Mouse (Mus musculus): Measurements from ENCODE around the gene Tspan11. TPM values are rescaled to one million over a fixed set of nuclear protein-coding genes. Genes with fewer than 3 reads are reported as not detected.

Gene Tspan11
- polyA plus RNA-seq (2017; shearing (Covaris generic)): not detected

DNA sequence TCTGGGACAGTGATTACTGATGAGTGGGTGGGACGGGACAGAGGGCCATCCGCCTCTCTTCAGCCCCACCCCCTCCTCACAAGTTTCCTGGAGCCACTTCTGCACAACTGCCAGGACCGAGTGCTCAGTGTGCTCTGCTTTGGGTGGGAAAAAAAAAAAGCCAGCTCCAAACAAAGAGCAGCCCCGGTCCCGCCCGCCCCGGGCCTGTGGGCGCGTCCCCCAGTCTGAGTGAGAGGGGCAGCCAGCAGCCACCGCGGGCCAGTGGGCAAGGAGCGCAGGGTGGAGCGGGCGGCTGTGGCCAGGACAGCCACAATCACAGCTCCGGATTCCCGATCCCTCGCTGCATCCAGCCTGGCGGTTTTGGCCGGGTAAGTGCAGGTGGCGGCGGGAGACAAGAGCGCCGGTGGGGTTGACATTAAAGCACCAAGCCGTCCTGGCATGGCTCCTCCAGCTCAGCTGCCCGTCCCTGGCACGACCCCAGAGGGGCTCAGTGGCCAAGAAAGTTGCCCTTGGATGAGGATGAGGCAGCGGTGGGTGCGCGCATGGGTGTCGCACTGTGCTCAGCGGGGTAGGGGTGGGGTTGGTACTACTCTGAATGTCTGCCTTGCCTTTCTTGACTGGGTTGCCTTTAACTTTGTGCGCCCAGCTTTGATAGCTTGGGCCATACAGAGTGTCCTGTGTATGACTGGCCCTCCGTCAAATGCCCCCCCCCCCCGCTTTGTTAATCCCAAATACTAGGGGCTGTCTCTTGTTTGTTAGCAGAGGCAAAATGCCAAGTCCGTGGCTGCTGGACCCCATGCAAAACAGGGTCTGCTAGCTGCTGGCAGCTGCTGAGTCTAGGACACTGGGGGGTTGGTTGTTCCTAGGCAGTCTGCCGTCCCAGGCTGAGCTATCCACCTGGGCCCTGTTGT is at the start of gene Tspan11:
Tspan11 (plus strand) TSS at position 79 of the 911 bp plus-strand sequence.
- ATAC-seq: no peak

DNA sequence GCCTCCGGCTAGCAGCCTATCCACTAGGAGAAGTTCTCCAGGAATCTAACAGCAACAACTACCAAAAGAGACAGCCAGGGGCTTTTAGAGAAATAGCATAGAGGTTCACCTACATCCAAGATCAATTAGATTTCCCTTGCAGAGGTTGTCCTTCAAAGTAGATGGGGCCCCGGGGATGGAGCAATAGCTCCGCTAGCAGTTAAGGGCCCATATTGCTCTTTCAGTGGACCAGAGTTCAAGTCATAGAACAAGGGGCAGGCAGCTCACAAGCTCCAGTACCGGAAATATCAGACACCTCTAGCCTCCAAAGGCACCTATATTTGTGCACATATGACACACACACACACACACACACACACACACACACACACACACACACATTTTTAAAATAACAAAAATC is 49.5 kb upstream of the Tspan11 start:
- ATAC-seq: no peak

- ATAC-seq: no peak
These were observed 47.9 kb upstream of the Tspan11 start for GRCm38 (mm10) chr6:127839538-127839937.

DNA sequence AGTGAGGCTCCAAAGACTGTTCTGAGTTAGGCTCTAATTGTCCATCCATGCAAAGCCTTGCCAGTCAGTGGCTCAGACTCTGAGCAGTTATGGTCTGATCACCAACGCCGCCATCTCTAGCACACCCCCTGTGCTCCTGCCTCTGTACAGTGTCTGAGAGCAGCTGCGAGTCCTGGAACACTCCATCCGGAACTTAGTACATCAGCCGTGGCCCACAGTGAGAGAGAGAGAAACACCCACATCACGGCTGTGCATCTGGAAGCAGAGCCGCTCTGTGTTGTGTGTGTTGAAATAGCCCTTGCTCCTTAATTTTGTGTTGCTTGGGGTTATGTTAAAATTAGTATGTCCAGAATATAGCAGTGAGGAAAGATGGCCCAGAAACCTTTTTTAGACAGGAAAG is 47.2 kb upstream of the Tspan11 start:
- ATAC-seq: no peak

DNA sequence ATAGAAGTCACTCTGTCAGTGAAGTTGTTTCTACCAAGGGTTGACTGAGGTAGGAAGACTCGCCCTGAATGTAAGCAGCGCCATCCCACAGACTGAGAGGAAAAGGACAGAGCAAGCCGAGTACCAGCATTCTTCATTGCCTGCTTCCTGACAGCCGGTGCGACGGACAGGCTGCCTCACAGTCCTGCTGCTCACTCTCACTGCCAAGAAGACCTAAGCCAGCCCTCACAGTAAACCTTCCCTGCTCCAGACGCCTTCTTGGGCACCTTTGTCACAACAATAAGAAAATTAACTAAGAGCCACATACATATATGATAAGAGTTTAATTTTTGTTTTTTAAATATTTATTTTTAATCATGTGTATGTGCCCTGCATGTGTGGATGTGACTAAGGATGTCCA is 46.1 kb upstream of the Tspan11 start:
- ATAC-seq: no peak

DNA sequence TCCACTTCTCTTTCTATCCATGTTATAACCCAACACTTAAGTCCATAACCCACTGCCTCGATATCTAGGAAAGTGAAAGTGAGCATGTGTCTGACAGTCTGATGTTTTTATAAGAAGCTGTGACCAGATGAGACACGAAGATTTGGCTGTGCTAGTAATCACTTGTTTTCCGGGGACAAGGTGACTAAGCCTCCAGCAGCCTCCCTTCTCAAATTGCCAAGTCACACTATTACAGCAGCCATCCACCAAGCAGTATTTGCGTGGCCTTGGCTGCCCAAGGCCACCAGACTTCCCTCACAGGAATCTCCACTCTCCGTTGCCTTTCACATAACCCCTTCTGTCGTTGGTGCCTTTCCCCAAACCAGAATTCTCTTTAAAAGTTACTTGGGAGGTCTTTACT is 40.9 kb upstream of the Tspan11 start:
- ATAC-seq: no peak

GRCm38 (mm10) chr6:127849496-127849895 is 37.9 kb upstream of the Tspan11 start:
- ATAC-seq: no peak

DNA sequence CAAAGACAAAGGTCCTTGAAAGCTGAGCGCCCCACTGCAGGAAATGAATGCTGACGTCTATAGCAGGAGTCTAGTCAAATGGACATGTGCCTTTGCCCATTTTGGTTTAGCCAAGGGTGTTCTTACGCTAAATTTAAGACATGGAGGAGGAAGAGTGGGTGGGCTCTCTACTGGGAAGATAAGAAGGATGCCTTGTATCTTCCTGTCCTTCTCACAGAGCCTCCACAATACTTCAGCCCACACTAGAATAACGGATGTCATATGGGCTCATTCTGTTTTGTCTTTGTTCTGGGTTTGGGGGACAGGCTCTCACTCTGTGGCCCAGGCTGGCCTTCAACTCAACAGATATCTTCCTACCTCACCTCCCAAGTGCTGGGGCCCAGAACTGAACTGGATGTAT is 35.8 kb upstream of the Tspan11 start:
- no peak for ATAC-seq

- ATAC-seq: no peak
These were observed 34.1 kb upstream of the Tspan11 start for GRCm38 (mm10) chr6:127853241-127853640.

DNA sequence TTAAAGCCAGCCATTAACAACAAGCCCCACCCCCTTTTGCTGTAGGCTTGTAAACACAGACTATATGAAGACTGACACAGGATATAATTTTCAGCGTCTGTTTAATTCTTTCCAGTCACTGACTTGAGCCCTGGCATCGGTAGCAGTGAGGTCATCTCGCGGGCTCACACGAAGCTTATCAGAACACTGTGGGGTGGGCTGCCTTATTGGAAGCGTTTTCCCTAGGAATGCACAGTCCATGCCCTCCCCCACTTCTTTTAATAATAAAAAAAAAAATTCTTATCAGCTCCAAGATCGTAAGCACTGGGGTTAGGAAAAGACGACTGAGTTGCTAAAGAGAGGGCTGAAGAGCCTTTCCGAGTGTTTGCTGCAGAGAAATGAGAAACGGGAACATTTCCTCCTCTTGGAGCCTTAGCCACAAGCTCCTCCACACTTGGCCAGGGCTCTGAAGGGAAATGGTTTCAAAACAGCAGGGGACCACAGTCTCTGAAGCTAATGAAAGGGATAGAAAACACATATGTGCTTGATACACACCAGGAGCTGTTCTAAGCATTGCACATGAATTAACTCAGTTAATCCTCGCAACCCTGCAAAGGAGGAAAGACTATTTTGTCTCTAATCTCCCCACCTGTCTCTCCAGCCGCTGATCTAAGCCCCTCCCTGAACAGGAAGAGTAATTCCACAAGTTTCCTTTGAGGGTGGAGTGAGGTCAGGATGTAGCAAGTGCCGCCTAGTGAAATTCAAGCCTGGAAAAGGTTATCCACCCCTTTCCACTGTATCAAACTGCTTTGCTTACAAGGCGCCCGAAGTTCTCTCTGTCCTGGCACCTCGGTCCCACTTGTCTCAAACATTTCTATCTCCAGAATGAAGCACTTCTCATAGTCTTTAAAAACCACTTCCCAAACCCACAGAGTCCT is 33.4 kb upstream of the Tspan11 start:
- no peak for ATAC-seq

DNA sequence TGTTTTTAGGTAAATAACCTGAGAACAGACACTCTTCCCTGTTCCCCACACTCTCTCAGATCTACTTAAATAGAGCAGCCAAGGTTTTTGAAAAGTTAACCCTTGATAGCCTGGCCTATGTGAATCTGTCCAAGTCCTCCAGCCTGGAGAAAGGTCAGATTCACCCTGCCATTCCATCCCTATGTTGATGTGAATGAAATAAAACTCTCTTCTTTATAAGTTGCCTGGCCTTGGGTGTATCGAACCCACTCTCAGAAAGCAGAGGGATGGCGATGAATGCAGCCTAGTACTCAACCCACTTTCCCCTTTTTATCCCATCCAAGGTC is 32.7 kb upstream of the Tspan11 start:
- no peak for ATAC-seq

DNA sequence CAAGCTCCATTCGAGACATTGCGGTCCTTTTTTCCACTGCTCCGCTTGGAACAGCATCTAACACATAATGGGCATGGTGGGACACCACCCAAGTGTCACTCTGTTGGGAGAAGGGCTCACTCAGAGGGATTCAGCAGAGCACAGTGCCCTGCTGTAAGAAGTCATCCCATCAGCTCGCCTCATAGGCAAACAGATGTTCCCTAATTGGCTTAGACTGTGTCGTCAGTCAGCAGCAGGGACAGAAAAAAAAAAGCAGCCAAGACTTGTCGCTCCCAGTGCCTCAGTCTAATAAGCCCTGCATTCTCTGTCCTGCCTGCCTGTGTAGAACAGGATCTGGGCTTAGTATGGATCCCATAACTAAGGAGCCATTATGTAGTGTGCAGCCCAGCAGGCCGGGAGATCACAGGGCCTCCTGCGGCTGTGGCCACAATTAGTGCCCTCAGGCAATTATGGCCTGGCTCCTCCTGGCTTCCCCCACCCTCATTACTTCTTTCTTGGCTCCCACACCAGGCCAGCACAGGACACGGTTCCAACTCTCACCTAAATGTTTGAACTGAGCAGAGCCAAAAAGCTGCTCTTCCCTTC is 31.6 kb upstream of the Tspan11 start:
- ATAC-seq: no peak

DNA sequence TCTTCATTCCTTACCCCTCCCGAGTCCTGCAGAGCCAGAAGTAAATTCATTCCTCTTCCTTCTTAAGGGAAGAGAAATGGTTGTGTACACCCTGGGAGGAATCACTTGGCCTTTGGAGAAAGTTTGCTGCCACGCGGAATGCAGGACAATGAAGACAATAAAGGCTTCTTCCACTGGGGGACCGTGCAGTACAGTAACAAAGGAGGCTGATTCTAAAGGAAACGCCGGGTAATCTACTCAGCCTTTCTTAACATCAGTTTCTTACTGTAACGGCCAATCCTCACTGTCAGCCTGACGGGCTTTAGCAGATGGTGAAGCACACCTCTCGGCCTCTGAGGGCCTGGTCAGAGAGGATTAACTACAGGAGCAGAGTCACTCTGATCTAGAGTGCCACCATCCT is 25.4 kb upstream of the Tspan11 start:
- no peak for ATAC-seq

- ATAC-seq: no peak
These were observed 22.0 kb upstream of the Tspan11 start for GRCm38 (mm10) chr6:127865391-127865790.

DNA sequence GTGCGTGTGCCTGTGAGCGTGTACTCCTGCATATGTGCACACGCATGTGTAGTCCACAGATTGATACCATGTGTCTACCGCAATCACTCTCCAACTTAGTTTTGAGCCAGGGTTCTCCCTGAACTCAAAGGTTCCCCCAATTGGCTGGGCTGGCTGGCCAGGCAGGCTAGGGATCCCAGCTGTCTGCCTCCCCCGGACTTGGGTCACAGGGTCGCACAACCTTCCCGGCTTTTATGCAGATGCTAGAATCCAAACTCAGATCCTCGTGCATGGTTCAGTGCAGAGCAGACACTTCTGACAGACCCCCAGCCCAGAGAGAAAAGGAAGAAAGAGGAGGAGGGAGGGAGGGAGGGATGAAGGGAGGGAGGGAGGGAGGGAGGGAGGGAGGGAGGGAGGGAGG is 18.8 kb upstream of the Tspan11 start:
- ATAC-seq: no peak

GRCm38 (mm10) chr6:127869121-127869520 is 18.3 kb upstream of the Tspan11 start:
- ATAC-seq: no peak

DNA sequence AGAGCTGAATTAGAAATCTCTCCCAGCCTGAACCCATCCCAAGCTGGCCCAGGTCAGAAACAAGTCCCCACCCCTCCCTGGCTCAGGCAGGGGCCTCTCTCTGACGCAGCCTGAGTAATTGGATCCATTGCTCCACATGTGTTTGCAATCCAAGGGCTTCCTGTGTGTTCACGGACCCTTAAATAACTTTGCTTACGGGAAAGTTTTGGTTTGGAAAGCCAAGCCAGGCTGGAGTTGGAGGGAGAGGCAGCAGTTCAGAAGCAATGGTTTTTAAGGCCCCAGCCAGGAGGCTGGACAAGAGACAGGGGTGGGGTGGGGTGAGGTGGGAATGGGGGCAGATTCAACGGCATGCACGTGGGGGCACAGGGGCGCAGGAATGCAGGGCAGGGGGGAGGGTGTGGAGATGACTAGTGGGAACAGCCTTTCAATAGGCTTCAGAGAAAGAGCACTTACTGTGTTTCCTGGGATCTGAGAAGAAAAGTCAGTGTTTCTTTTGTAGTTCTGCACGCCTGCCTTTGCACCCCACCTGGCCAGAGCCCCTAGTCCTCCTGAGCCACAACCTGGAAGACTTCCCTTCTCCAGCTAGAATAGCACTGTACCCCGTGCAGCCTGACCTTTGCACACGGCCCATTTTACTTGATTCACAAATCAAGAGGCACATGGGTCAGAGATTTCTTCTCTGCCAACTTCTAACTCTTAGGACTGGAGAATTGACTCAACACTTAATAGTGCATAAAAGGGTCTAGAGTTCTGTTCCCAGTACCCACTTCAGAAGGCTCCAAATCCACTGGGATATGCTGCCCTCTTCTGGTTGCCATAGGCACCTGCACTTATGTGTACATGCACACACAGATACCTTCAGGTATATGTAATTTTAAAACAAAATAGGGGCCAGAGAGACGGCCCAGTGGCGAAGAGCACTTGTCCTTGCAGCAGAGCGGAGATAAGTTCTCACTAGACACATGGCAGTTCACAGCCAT is 16.8 kb upstream of the Tspan11 start:
- no peak for ATAC-seq

- ATAC-seq: no peak
These were observed 16.0 kb upstream of the Tspan11 start for GRCm38 (mm10) chr6:127871436-127871835.

DNA sequence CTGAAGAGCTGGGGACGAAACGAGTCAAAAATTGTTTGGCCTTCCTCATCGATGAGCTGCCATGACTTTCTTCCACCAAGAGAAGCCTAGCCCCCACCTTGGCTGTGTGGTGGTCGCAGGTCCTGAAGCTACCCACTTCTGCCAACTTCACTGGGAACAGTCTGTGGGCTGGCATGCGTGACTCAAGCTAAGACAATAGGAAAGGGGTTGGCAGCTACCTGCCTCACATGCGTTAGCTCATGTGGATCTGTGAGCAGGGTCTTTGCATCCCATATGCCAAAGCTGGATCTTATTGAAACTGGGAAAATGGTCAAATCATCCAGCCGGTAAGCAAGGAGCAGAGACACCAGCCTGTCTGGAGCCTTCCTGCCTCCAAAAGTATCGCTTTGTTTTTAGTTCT is 14.8 kb upstream of the Tspan11 start:
- ATAC-seq: no peak

- no peak for ATAC-seq
These were observed 11.5 kb upstream of the Tspan11 start for GRCm38 (mm10) chr6:127875883-127876282.

- no peak for ATAC-seq
These were observed 11.0 kb upstream of the Tspan11 start for GRCm38 (mm10) chr6:127876436-127876835.

DNA sequence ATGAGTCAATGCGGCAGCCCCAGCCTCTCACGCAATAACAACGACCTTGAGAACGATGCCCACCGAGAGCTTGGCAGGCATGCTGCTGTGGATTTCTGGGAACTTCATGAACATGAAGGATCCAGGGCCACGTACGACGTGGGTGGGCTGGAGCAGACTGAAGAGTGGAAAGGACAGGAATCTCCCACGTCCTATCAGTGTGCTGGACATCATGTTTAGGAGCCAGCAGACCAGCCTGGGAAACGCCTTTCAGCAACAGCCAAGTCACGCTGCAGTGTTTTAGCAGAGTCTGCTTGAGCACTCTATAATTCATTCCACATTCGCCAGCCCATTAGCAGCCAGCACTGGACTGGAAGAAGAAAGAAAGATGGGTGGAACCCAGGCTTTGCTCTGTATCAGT is 10.4 kb upstream of the Tspan11 start:
- no peak for ATAC-seq

Data from activated CD4-positive, CD25-positive, alpha-beta regulatory T cell, adult 4 months (primary cell).